Mouse (Mus musculus) c-Kit-negative CD71-positive TER-119-positive erythroid progenitor cells, embryonic 14.5 days (primary cell): ENCODE results near the gene Kcnn3.

Experiments
- DNase-seq: peaks from one replicate; pipeline ENCODE4 v3.0.0-alpha.2; 2013; ENCODE audit warnings: low read depth, low spot score

Gene Kcnn3

DNA sequence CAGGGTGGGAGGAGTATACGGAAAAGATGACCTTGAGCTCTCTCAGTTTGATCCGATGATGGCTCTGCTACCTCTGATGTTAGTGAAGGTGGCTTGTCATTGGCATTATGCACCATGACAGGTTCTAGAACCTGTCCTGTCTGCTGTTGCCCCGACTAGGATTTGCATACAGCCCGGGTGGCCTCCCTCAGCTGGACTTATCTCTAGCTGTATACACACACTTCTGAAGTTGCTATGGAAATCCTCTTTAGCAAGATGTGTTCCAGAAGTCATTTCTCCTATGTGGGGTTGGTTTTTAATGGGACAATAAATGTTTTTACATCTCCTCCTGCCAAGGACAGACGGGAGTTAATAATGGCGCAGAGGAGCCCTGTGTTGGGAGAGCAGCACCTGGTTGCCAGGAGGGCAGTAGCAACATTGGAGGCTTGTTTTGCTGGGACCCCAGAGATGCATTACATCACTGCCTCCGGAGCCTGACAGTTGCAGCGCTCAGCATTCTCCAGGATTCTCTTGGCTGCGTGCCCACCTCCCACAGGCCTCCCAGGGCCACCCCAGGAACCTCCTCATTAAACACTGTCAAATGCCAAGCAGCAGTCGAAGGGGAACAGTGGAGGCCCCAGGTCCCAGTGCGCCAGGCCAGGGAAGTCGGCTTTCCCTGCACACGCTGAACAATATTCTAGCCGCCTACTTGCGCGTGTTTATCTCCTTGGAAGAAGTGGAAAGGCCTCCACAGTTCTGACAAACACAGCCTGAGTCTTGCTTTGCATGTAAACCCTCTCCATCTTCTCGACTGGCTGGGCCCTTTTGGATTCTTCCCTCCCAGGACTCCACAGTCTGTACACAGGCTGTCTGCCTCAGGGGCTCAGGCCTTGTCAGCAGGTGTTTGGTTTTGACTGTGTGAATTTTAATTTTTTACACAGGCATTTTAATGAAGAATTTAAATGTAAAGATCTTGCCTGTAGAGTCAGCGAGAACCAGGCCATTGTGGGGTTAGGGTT is 93.9 kb downstream of the Kcnn3 start:
- DNase-seq: no peak

DNA sequence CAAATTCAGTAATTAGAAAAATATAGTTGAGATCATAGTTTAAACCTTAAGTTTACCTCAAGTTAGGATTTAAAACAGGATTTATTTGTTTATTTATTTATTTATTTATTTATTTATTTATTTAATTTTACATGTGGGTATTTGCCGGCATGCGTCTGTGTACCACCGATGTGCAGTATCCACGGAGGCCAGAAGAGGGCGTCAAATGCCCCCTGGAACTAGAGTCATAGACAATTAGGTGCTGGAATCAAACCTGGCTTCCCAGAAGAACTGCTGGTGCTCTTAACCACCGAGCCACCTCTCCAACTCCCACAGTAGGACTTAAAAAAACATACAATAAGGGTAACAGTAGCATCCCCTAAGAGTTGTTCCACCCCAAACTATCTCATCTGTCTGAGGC is 96.9 kb downstream of the Kcnn3 start:
- no peak for DNase-seq

DNA sequence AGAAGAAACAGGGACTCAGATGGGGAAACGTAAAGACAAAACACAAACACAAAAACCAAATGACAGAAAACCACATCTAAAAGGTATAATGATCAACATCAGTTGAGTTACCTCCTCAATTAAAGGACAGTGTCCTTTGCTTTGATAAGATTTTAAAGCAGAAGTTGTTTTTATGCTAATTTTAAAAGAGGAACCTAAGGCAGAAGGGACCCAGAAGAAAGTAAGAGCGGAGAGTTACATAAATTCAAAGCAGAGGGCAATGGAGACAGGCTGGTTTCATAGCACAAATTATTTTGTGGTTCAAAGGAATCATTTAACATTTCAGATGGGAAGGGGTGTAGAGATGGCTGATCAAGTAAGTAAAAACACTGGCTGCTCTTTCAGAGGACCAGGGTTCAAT is 97.4 kb downstream of the Kcnn3 start:
- DNase-seq: no peak

DNA sequence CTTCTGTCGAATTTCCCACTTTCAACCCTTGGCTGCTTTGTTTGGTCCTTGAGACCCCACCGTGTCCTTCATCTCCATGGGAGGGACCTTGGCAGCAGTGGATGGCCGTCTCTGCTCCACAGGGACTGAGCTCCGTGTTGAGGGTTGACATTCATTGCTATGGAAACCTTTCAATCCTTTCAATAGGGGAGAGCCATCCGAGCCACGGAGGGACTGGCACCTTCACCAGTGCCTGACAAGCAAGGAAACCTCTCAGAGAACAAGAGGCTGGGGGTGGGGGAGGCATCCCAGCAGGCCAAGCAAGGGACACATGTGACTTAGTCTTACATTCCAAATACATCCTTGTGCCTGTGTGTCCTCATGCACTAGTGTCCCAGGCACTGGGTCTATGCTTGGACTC is 102.9 kb downstream of the Kcnn3 start:
- DNase-seq: no peak

DNA sequence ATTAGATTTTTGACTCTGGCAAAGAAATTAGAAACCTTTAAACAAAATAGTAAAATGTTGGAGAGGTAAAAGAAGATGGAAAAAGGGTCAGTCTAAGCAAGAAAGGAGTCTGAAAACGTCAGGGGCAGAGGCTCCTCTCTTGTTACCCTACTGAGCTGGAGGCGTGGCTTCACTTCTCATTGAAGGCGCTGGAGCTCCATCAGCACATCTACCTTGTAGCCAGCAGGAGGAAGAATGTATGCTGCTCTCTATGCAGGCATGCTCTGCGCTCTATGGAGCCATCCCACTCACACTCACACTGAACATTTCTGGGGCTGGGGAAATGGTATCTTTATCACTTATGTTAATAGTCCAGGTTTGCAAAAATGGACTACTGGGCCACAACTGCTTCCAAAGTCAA is 103.6 kb downstream of the Kcnn3 start:
- DNase-seq: no peak

DNA sequence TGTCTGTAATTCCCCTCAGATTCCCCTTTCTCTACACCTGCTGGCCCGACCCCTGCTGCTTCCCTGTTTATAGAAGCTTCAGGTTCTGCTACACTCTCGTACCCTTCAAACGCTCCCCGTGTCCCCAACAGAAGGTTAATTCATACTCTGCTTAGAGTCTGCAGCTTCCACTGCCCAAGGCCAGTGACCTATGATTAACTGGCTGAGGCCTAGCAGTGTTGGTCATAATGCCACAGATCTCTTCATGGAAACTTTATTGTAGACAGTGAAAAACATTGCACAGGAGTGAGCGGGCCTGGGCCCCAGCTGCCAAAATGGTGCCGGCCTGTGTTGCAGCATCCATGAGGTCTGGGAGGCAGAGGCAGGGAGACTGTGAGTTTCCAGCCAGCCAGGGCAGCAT is 104.0 kb downstream of the Kcnn3 start:
- DNase-seq: no peak

DNA sequence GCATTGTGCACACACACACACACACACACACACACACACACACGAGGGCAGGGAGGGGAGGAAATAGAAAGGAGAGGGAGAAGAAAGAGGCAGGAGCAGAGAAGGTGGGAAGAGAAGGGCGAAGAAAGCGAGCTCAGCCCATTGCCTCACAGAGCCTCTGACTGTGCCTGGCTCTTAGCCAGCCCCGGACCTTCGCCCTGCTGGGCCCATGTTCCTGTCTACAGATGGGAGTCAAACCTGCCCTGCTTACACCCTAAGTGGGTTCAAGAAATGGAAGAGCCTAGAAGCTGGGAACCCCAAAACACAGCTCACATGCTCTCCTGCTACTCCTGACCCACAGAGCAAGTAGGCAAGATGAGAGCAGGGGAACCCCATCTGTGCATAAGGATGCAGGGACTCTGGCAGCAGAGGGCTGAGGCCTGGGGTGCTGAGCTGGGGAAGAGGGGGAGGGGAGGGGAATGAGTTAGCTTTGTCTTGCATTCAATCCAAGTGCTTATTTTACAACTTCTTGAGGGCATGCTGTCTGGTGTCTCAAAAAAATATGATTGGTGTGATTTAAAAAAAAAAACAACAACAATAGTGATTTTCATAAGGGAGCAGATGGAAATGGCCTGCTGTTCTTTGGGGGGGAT is 105.0 kb downstream of the Kcnn3 start:
- DNase-seq: no peak

DNA sequence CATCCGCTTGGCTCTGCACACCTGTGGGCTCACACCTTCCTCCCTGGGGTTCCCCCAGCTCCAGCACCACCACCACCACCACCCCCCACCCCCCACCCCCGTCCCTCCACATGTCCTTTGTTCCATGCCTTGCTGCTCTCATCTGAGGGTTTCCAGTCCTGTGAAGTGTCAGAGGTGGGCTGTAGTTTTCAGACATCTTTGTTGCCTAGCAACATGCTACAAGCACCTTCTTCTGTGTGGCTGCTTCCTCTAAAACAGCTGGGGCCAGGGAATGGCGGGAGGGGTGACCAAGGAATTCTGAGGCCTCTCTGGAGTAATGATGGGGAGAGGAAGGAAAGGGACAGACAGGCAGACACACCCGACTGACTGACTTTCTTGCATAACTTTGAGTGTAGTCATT is 106.6 kb downstream of the Kcnn3 start:
- DNase-seq: no peak

DNA sequence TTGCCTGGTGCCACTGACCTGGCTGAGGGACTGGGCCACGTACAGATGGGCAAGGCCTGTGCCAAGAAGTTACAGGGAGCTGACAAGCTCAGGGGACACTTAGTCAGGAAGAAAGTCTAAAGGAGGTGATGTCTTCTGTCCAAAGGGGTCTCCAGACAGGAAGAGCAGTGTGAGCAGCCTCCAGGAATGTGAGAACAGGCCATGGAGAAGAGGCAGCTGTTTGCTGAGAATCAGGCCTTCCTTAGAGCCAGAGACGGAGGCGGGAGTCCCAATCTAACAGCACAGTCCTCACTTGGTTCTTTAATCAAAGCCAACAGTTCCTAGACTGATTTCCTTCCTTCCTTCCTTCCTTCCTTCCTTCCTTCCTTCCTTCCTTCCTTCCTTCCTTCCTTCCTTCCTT is 109.8 kb downstream of the Kcnn3 start:
- no peak for DNase-seq

DNA sequence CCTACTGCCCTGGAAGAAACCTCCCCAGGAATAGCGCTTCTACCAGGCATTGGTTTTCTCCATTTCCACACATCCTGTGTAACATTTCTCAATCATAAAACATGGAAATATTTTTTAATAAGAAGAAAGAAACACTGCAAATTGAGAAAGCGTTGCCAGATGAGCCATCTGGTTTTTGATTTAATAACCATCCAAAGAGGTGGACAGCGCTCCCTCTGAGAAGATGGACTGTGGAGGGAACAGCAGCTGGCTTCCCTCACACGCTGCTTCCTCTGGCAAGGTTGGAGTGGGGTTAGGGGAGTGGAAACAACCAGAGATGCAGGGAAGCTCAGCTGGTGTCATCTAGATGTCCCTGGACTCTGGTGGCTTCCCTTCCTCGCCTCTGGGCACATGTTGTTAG is 111.8 kb downstream of the Kcnn3 start:
- no peak for DNase-seq

DNA sequence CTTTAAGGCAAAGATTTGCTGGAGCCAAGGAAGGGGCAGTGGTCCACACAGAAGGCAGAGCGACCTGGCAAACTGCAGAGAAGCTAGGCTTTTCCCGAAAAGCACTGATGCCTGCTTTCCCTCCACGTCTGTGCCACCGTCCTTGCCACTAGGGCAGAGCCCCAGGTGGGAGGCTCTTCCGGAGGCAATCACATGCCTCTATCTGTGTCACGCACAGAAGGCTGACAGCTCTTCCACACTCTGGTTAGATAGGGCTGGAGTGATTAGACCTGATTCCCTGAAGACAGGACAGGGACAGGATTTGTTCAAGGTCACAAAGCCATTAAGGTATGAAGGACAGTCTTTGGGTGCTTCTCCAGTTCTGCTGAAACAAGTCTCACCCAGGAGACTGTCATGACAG is 113.6 kb downstream of the Kcnn3 start:
- no peak for DNase-seq

DNA sequence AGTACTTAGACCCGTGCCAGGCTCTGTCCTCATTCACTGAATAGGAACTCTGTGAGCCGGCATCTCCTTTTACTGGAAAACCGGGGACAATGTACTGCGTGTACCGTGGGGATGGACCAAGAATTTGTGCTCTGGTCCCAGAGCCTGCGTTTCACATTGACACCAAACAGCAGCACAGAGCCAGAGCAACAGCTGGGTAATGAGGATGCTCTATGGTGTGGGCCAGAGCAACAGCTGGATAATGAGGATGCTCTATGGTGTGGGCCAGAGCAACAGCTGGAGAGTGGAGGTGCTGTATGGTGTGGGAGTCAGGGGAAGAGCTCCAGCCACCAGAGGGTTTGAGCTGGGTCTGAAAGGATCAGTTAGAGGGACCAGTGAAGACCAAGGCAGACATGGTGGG is 114.0 kb downstream of the Kcnn3 start:
- no peak for DNase-seq

DNA sequence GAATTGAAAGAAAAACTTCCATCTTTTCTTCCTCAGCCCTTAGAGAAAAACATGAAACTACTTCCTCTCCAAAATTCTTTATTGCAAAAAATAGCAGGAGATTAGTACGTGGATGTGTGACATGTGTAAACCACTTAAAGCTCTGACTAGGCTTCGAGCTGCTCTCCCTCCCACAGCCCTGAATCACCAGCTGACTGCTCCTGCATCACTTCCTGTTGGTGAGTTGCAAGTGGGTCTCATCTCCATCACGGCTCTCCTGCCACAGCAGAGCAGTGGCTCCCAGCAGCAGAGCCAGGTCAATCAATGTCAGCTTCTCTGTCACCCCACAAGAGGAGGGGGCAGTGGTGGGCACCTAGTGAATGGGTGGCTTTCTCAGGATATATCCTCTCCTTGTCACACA is 120.8 kb downstream of the Kcnn3 start:
- no peak for DNase-seq

DNA sequence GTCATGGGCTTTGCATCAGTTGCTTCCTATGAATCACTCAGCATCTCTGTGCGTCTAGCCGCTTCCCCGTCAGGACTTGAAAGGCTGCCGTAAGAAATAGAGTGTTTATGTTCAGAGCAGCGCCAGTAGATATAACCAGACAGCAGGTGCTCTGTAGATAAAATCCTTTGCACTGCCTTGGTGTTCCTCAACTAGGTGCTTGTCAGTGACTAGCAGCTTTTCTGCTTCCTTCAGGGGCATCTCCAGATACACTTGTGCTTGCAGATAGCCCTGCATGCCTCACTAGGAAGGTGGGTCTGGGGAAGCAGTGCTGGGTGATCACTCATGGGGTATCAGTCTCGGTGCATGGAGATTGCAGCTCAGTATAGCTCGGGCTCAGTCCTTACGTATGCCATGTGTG is 123.4 kb downstream of the Kcnn3 start:
- no peak for DNase-seq

DNA sequence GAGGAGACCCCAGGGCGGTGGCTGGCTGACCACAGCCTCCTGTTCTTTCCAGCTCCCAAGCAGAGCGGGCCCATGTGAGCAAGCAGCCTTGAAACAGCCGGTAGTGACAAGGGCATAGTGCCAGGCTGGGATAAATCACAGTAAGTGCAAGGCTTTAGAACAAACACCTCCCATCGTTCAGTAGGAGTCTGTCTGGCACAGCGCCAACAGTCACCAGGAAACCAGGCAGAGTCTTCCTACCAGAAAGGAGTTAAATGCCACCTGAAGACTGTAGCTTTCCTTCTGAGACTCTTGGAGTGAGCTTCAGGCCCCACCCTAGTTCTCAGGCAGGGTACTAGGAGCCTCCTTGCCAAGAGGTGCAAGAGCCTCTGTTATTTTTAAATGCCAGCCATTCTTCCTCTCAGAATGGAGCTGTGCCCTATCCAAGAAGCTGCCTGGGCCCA is 126.9 kb downstream of the Kcnn3 start:
- DNase-seq: no peak

DNA sequence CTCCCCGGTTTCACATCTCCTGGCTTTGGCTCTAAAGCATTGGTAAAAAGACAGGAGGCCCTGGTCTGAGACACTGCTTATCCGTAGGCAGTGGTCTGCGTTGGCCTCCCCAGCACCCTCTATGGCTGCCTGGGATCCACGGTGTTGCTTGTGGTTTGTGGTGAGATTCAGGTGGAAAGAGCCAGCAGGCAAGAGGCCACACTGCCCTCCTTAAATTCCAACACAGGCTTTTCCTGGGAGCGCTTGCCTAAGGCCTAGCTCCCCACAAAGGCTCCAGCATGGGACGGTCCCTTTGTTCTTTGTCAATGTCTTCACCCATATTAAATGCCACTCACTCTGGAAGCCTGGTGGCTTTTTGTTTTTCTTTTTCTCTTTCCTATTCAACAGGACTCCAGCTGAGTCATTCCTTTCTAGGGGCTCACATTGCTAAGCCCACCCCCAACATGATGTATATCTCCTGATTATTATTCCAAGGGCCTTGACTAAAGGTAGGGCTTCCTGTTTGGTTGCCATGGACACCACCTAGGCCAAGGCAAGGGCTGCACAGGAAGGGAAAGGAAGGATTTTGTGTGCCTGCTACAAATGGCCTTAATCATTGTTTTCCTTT is 127.4 kb downstream of the Kcnn3 start:
- DNase-seq: no peak

DNA sequence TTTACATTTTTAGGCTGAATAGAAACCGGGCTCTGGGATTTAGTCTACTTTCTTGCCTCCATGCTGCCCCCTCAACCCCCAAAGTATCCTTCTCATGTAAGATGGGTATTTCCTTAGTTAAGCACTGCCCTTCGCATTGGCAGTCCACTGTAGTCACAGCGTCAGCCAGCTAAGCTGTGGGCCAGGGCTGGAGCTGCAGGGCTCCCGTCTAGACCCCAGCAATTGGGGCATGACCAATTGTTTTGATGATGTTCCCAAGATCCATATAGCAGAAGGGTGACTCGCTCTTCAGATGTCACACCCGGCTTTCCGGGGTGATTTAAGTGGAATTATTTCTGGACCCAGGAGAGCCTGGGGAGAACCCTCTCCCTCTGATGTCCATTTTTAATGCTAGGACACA is 129.9 kb downstream of the Kcnn3 start:
- no peak for DNase-seq

DNA sequence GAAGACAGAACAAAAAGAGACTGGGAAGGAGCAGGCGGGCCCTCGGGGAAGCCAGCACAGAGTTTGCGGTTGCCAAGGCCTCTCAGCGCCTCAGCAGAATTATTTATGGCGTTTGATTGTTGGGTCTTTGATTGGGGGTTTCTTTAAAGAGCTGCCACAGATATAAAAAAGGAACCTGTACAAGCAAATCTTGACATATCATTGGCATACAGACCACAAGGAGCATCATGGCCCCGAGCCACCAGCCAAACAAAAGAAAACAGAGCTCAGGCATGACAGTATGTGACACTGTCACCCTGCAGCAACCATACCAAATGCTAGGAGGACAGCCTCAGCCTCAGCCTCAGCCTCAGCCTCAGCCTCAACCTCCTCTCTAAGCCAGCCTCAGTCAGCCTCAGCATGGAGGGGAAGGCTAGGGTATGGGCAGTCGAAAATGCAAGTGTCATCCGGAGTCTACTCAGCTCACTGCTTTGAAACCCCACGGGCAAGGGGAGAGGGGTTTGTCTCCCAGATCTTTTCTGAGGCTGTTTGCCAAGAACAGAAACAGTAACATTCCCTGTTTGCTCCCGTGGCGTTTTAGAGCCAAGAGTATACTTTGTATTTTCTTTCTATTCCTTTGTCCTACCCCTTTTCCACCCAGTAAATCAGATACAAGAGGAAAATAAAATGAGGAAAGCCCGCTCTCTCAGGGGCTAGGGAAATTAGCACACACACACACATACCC is 133.4 kb downstream of the Kcnn3 start:
- DNase-seq: no peak

DNA sequence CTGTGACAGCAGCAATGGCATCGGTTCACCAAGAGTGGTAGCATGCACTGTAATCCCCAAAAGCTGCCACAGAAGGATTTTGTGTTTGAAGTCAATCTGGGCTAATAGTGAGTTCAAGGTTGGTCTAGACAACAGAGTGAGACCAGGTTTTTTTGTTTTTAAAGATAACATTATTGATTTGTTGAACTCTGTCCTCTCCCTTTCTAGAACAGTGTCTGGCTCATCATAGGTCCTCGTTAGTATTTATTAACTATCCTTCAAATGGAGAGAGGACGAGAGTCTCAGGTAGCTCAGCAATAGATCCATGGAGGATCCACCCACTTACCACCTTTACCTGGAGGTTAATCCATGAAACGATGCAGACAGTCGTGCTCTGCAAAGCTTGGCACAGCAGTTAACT is 137.1 kb downstream of the Kcnn3 start:
- no peak for DNase-seq

DNA sequence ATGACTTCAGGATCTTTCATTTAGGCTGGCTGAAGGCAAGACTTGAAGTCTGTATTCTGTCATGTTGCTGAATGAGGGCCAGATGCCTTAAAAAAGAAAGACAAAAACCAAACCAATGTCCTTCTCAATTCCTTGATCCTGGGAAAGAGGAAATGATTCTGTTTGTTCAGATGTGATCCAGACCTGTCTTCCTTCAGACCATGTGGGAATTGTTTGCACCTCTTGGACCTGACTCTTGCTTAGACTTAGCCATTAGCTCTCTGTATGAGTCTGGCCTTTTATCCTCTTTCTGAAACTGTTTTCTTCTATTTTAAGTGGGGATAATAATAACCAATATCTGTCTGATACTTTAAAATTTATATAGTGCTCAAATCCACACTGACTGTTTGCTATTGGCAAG is 138.5 kb downstream of the Kcnn3 start:
- no peak for DNase-seq

DNA sequence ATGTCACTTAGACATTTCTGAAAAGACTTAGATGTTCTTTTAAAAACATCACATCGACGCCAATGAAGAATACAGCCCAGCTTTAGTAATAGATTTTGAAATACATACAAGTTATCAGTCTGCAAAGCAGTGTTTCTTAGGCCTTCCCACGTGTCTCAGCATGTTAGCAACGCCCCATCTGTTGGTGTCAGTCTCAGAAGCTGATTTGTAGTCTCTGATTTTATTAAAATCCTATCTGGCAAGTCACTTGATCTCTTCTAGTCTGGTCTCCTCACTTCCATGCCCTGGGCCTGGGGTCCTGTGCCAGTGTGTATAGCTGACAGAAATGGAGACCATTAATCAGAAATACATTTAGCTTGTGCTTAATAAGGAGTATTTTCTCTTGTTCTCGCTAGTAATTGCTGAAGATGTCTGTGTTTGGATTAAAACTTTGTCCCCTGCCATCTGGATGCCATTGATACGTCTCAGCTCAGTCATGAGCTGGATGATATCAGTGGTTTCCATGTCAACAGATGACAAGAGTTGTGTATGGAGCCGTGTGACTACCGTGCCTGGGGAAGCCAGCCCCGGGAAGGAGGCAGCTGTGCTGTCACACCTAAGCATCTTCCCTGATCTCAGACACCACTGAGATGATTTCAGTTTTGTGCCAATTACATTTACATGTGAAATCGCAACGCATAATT is 140.1 kb downstream of the Kcnn3 start:
- no peak for DNase-seq
